Mouse (Mus musculus): Measurements from ENCODE around the gene Limch1.

- TF ChIP-seq POLR2A (IDR thresholded peaks at IDR 0.05; ENCODE audit: control insufficient read depth, low read depth, low read length) (no peak), CTCF (IDR thresholded peaks at IDR 0.05; ENCODE audit: control insufficient read depth, insufficient read depth, insufficient replicate concordance, low read depth, low read length) (no peak)
These were observed 43.7 kb upstream of the Limch1 start for GRCm38 (mm10) chr5:66701951-66702350.
